Mouse (Mus musculus) thymus, postnatal 10 days (tissue): ENCODE data around the gene Exoc6.

Source experiments
- DNase-seq, 2 experiments: peaks; one replicate each; pipeline ENCODE4 v3.0.0; 2021; ENCODE audit warnings: low spot score in 2 of 2

The Exoc6 gene

DNA sequence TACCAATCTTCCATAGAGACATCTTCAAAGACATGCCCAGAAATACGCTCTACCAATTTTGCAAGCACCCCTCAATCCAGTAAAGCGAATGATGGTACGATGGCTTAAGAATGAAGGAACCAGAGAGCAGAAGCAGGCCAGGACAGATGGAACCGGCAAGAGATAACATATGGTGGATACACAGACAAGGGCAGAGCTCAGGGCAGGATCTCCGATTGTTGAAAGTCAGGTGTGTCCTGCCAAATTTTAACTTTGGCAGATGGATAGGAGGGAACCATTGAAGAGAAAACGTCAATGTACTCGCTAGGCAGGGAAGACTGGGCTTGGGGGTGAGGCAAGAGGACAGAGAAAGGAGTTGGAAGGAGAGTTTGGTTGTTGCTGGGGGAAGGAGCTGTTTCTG, 176.4 kb downstream of the Exoc6 start:
- no peak for DNase-seq

DNA sequence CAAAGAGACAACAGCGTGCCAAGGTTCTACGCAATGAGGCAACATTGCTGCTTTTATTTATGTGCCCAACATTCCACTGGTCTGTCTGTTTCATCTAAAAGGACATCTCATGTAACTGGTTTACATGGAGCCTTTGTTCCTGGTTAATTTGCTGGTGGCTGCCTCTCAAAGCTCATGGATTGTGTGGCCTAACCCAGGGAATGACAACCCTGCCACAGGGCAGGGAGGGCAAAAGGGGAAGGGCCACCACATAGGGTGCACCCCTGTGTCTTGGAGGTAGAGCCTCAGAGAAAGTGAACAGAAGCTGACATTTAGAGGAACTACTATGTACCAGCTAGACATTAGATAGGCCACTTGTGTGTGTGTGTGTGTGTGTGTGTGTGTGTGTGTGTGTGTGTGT, 177.1 kb downstream of the Exoc6 start:
- DNase-seq, result no peak
